Mouse (Mus musculus): ENCODE data around the gene Klf15.

Klf15 gene

GRCm38 (mm10) chr6:90466079-90466478, 3.7 kb downstream of the Klf15 start:
- no peak for DNase-seq

- no peak for DNase-seq
Observed at GRCm38 (mm10) chr6:90466847-90467410, 4.6 kb downstream of the Klf15 start.

DNA sequence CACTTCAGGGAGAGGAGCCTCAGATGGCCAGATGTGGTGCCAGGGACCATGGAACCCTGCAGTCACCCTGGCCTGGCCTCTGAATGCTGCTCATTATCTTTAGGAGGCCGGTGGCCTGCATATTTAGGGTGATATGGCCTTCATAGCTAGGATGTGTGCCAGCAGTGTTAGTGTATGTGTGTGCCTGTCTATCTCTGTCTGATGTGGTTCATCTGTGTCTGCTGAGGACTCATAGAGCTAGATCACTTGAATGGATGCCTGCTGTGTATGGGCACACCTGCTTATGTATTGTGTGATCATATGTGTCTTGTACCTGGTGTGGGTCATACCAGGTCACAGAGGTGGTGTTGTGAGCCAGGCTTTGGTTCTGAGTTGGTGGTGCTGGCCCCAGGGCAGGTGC, 5.8 kb downstream of the Klf15 start:
- no peak for DNase-seq

- DNase-seq, result no peak
Observed at GRCm38 (mm10) chr6:90469041-90469440, 6.7 kb downstream of the Klf15 start.

DNA sequence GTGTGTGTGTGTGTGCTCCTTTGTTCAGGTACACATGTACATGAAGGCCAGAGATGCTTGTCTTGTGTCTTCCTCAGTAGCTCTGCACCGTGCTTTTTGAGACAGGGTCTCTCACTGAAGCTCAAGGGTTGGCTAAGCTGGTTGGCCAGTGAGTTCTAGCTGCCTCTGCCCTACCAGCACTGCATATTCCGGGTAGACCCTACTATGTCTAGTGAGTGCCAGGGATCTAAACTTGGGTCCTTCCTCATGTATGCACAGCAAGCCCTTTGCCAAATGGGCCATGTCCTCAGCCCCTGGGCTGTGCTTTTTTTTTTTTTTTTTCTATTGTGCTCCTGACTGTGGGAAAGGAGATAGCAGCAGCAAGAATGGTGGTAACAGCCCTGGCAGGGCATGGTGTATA, 7.9 kb downstream of the Klf15 start:
- no peak for DNase-seq

DNA sequence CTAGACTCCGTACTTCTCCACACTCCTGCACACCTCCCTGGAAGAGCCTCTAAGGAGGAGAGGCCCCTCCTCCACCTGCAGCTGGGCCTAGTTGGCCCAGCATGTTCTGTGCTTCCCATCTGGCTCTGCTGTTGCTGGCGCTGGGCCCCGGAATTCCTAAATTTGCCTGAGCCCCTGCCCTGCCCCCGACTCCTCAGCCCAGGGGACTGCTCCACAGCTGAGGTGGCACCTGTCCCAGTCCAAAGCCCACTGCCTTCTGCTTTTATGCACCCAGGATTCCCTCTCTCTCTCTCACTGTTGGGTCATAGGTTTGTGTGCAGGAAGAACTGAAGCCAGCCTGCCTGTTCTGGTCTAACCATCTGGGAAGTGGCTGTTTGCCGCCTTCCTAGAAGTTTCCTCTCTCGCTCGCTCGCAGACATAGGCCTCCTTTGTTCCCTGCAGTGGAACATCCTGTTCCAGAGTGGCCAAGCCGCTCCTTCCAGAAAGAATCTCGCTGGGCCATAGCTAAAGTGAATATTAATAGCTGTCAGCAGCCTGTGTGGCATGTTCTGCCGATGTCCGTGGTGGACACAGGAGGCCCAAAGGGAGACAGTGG, 8.7 kb downstream of the Klf15 start:
- no peak for DNase-seq

DNA sequence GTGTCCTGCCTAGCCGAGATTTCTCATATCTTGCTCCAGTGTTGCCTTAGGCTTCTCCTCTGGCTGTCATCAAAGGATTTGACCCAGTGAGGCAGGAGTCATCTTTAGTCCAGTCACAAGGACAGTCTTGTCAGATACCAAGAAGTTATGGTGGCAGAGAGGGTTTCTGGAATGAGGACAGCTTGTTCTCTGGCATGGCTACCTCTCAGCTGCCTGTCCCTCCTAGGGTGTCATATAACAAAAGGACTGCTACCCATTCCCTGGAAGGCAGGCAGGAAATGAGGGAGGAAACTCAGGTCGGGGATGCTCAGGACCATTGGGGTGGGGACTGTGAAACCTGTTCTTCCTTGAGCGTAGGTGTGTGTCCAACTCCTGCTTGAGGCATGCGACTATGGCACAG, 9.7 kb downstream of the Klf15 start:
- no peak for DNase-seq

DNA sequence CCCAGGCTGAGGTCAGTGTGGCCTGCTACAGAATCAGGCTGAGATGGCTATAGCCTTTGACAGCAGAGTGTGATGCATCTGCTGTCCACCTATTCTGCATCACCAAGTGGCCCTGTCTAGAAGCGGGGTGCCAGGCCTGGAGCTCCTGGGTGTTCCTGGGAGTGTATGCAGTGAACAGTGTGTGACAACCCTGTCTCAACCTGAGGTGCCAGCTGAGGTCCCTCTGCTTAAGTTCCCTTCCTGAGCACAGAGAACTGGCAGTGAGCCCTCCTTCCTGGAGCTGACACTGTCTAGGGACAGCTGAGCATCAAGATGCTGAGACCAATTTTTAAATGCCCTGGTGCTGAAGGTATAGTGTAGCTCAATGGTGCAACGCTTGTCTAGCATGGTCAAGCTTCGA, 10.3 kb downstream of the Klf15 start:
- DNase-seq, result no peak

DNA sequence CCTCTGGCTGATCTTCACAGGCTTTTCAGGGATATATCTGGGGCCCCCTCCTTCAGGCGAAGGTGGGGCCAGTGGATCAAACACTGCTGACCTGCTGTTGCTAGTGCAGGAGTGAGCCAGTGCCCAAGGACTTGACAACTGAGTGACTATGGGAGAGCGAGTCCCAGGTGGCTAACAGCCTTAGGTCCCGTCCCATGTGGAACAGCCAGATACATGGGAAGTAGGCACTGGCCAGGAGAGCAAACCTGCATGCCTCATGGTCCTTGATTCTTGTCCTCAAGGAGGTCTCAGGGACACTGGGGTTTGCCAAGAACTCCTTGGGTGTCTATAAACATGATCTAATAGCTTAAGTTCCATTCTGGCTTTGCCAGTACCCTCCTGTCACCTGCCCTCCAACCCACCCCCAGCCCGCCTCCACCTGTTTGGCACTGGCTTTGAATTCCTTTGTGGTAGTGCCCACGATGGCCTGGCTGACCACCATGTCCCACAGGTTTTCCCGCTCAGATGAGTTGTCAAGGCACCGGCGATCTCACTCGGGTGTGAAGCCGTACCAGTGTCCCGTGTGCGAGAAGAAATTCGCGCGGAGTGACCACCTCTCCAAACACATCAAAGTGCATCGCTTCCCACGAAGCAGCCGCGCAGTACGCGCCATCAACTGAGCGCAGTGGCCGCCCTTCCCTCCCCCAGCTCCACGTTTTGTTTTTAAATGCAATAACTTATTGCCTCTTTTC, 11.4 kb downstream of the Klf15 start:
- DNase-seq, result no peak

- DNase-seq, result no peak
Observed at GRCm38 (mm10) chr6:90474361-90474750, 12.0 kb downstream of the Klf15 start.

DNA sequence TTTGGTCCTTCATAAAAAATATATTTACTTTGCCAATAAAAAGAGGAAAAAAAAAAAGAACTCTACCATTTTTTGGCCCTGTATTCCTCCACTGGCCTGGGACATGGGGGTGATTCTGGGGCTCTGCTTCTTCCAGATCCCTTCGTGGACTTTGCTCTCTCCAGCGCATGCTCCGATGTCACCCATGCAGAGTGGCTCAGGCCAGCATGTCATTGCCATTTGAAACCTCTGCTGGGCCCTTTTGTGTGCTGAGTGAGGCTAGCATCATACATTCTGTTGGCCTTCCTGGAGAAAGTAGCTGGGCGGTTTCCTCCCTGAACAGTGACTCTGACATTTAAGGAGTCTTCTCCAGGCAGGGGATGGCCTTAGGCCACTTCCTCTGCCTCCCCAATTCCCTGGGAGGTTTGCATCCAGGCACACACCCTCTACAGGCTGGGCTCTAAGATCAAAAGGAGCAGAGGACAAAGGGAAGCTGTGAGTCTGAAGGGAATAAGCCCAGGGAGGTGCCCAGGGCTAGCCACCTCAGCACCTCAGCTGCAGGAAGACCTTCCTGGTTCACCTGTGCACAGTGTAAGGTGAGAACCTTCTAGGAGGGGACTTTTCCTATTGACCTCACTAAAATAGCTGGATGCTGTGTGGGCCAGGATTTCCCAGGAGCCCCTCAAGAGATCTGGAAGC, 12.9 kb downstream of the Klf15 start:
- no peak for DNase-seq

DNA sequence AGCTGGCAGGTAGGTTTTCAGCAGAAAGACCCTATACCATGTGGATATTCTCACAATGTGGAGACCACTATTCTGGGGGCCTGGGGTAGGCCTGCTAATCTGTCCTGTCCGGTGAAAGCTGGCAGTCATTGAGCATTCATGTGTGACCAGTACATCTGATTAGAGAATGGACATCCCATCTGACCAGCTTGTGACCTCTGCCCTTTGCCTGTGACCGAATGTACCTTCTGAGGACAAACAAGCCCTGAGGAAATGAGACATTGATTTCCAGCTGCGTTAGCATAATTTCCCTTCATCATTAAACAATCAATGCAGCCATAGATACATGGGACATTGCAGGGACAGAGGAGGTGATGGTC, 13.5 kb downstream of the Klf15 start:
- no peak for DNase-seq

GRCm38 (mm10) chr6:90476941-90477518, 14.7 kb downstream of the Klf15 start:
- DNase-seq, result no peak

GRCm38 (mm10) chr6:90484249-90484648, 21.9 kb downstream of the Klf15 start:
- DNase-seq, result no peak

- no peak for DNase-seq
Observed at GRCm38 (mm10) chr6:90484876-90485275, 22.5 kb downstream of the Klf15 start.

DNA sequence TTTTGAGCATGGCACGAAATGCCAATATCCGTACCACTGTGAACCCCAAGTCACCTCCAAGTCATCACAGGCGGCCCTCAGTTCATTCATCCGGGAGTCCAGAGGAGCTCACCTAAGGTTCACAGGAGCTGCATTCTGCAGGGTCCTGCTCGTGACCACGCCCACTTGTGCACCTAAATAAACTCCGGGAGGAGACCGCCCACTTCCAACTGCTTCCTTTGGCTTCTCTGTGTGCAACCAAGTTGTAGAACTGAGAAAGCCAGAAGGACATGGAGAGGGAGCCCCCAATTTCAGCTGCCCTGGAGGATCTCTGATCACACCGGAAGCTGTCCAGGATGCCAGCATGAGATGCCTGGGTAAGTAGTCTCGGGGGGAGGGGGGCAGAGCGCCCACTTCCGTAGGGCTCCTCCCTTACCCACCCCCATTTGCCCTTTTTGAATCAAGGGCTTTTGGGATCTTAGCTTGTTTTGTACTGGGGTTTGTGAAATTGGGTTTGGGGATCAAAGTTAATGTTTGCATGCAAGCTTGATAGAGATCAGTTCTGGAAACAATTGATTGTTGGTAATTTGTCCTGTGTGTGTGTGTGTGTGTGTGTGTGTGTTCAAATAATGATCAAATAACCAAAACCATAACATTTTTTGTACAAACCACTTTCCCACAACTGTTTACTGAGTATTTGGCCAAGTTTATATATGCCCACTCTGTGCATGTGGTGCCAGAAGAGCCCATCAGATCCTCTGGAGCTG, 24.0 kb downstream of the Klf15 start, which contains the start of gene Aldh1l1:
Gene Aldh1l1, plus strand, starts transcription at position 252 of the 746 bp plus-strand sequence.
- DNase-seq, result no peak

DNA sequence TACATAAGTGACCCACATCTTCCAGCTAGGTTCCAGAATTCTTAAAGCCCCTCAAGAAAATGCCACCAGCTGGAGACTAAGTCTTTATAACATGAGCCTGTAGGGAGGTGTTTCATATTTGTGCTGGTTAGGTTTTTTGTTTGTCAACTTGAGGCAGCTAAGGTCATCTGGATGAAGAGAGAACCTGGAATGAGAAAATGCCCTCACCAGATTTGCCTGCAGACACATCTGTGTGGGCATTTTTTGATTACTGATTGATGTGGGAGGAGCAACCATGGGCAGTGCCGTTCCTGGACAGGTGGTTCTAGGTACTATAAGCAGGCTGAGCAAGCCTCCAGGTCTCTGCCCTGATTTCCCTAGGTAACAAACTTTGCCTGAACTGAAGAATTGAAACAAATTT, 25.2 kb downstream of the Klf15 start:
- no peak for DNase-seq

GRCm38 (mm10) chr6:90489532-90489931, 27.2 kb downstream of the Klf15 start:
- DNase-seq, result no peak

DNA sequence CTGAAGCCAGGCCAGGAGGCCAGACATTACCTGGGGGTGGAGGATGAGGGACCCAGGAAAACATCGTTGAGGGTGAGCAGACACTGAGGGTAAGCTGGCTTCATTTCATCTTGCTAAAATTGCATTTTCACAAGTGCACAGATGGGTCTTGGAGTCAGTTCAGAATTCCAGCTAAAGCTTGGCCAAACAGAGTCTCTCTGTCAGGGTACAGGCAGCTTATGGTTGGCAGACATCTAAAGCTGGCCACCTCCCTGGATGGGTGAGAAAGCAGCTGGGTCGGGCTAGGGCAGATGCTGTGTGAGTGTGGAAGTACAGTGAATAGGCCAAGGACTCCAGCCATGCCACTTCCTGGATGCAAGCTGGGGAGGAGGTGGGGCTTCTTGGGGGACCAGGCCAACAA, 28.6 kb downstream of the Klf15 start:
- DNase-seq, result no peak

GRCm38 (mm10) chr6:90491956-90492744, 29.8 kb downstream of the Klf15 start:
- DNase-seq, result no peak

DNA sequence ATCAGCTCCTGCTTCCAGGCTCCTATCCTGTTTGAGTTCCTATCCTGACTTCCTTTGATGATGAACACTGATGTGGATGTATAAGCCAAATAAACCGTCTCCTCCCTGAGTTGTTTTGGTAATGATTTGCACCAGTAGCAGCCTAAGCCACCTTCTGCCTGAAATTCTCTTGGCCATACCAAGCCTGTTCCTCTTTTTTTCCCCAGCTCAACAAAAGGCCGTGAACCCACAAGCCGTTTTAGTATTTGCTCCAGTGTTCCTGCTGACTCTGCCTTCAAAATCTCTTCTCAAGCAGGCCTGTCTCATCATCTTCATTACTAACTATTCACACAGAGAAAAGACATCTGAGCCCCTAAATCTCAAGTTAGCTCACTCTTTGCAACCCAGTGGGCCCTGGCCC, 31.8 kb downstream of the Klf15 start:
- DNase-seq, result no peak

- DNase-seq, result no peak
Observed at GRCm38 (mm10) chr6:90494566-90494965, 32.2 kb downstream of the Klf15 start.

Measured in B cell, adult 2 months (primary cell).